Mouse (Mus musculus): Measurements from ENCODE around the gene Hist2h3c1.
"Not testable (repeated sequence)": the region's sequence is repeated elsewhere in the genome, so short reads cannot be mapped to it uniquely, and the experiment has no call there.

Hist2h3c1 gene

DNA sequence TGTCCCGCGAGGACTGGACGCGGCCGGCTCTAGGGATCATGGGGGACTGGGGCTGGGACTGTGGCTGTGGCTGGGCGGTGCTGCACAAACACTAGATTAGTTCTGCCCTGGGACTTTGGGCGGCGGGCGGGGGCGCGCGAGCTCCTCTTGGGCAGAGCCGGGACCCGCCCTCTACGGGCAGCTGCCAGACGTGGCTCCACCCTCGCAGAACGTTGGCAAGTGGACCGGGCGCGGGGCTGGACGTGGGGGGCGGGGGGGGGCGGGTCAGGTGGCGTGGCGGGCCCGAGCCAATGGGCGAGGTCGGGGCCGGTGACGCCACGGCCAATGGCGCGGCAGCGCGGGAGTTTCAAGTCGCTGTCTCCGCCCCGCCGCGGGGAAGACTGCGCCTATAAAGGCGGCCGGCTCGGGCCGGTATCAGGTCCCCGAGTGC, at the start of gene Hist2h3c1:
Hist2h3c1 (plus strand) TSS at position 259 of the 430 bp plus-strand sequence.
- in situ Hi-C loops (cut with MseI, MboI), result not testable (repeated sequence)

DNA sequence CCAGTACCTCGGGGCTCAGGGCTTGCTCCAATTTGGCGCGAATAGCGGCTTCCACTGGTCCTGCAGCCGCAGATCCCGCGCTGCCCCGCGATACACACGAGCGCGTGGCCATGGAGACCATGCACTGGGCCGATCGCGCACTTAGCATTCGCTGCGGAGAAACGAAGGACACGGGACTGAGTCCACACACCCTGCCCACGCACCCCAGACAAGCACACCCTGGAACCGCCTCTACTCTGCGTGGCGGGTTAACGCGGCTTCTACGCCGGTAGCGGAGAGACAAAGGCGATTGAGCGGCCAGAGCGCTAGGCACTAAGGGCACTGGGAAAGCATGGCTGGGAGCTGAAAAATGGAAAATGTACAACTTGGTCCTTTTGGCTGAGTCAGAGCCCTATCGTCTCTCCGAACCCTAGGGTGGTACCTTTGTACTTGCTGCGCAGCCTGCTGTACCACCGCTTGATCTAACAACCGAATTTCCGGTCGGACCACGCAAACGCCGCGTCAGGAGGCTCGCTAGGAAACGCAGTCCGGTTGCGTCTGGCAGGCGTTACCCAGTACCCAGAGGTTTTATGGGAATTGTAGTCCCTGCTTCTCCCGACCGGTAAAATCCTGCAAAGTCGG, 49.2 kb upstream of the Hist2h3c1 start:
- in situ Hi-C loops (cut with MseI, MboI), result no loop called here

GRCm38 (mm10) chr3:96198181-96198580, 48.3 kb upstream of the Hist2h3c1 start:
- in situ Hi-C loops (cut with MseI, MboI), result no loop called here

- in situ Hi-C loops (cut with MseI, MboI), result not testable (repeated sequence)
Measured at GRCm38 (mm10) chr3:96198601-96199251, 47.8 kb upstream of the Hist2h3c1 start.

DNA sequence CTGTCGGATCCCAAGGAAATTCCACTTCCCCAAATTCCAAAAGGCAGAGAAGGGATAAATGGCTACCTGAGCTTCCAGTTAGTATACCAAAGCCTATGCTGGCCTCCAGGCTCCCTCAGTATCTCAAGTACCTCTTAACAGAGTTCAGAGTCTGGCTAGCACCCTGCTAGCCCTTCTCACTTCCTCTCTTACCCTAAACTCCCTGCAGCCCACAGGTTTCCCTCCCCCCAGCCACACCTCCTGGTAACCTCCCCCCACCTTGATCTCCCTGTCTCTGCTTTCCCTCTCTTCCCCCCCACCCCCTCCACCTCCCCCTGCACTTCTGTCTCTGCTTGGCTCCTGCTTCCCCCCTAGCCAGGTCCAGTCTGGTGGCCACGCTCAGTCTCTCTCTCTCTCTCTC, 46.8 kb upstream of the Hist2h3c1 start:
- in situ Hi-C loops (cut with MseI, MboI), result no loop called here

- in situ Hi-C loops (cut with MseI, MboI), result no loop called here
Measured at GRCm38 (mm10) chr3:96207819-96208218, 38.7 kb upstream of the Hist2h3c1 start.

- in situ Hi-C loops (cut with MseI, MboI), result no loop called here
Measured at GRCm38 (mm10) chr3:96209242-96209641, 37.2 kb upstream of the Hist2h3c1 start.

- in situ Hi-C loops (cut with MseI, MboI), result no loop called here
Measured at GRCm38 (mm10) chr3:96219191-96219641, 27.3 kb upstream of the Hist2h3c1 start.

DNA sequence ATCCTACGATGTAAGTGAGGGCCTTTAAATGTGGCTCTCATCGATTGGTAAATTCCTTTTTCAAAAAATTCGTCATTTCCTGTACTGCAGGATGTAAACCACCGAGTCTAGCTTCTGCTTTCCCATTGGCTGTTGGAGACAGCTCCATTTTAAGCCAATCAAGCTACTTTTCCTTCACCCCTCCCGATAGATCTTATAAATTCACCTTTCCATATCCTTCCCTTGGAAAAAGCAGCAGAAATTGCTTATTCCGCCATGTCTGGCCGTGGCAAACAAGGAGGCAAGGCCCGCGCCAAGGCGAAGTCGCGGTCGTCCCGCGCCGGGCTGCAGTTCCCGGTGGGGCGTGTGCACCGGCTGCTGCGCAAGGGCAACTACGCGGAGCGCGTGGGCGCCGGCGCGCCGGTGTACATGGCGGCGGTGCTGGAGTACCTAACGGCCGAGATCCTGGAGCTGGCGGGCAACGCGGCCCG, 26.8 kb upstream of the Hist2h3c1 start, which contains the start of the genes Bola1 and Hist2h2ab:
Bola1 (minus strand) TSS at position 49 of the 470 bp plus-strand sequence.
Hist2h2ab (plus strand) TSS at position 205 of the 470 bp plus-strand sequence.
- in situ Hi-C loops (cut with MseI, MboI), result no loop called here

DNA sequence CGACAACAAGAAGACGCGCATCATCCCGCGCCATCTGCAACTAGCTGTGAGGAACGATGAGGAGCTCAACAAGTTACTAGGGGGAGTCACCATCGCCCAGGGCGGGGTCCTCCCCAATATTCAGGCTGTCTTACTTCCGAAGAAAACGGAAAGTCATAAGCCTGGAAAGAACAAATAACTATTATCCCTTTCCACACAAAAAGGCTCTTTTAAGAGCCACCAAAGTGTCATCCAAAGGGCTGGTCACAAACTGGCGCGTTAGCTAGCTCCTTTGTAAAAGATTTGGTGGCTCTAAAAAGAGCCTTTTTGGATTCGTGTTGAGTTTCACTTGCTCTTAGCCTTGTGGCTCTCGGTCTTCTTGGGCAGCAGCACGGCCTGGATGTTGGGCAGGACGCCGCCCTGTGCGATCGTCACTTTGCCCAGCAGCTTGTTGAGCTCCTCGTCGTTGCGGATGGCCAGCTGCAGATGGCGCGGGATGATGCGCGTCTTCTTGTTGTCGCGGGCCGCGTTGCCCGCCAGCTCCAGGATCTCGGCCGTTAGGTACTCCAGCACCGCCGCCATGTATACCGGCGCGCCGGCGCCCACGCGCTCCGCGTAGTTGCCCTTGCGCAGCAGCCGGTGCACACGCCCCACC, 26.2 kb upstream of the Hist2h3c1 start:
- in situ Hi-C loops (cut with MseI, MboI), result not testable (repeated sequence)

DNA sequence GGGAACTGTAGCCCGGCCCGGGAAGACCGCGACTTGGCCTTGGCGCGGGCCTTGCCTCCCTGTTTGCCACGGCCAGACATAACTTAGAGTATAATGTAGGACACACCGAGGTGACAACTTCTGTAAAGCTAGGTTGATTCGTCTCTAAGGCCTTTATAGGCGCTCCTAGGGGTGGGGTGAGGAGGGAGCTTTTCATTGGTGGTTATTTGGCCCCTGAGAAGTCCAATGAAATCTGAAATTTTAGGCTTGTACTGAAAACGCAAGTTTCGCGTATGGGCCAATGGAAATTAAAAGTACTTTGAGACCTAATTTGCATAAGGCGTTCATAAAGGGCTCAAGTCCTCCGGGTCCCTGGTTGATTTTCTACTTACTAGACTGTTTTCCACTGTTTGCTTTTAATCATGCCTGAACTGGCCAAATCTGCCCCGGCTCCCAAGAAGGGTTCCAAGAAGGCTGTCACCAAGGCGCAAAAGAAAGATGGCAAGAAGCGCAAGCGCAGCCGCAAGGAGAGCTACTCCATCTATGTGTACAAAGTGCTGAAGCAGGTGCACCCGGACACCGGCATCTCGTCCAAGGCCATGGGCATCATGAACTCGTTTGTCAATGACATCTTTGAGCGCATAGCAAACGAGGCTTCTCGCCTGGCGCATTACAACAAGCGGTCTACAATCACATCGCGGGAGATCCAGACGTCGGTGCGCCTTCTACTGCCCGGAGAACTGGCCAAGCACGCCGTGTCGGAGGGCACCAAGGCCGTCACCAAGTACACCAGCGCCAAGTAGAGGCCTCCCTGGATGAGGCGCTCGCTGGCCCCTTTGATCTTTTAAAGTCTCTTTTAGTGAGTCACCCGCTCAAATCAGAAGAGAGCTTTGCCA, 25.5 kb upstream of the Hist2h3c1 start, which contains the start of the genes Hist2h2ac and Hist2h2be:
Hist2h2ac (minus strand) TSS at position 116 of the 875 bp plus-strand sequence.
Hist2h2be (plus strand) TSS at position 355 of the 875 bp plus-strand sequence.
- in situ Hi-C loops (cut with MseI, MboI), result no loop called here

DNA sequence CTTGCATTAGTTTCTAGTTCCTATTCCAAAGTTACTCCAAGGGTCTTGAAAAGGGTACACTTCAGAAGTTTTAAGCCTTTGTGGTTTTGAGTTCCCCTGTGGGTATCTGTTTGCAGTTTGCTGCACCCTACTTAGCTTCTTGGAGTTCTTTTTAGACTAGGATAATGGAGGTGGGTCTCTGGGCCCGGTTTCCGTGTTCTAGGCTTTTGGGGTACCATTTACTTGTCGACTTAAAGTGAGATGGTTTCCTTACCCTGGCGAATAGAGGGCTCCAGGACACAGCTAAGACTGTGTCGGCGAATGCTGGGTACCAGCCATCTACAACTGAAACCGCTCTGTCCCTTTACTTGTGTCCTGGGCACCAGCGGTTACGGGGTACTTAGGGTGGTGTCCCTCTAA, 24.8 kb upstream of the Hist2h3c1 start:
- in situ Hi-C loops (cut with MseI, MboI), result no loop called here

DNA sequence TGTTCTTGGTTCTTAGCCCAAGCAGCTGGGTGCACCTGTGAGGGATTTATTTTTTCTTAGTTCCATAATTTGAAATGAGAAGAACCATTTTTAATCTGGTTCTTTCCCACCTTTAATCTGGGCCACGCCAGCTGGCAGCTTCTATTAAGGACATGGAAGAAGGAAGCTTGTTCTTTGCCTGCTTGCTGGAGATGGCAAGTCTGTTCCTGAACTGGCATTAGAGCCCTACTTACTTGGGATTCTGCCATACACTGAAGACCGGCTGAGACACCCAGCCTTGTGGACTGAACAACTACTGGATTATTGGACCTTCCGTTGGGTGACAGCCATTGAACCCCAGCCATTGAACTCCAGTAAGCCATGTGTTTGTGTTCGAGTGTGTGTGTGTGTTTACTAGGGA, 23.7 kb upstream of the Hist2h3c1 start:
- in situ Hi-C loops (cut with MseI, MboI), result no loop called here

DNA sequence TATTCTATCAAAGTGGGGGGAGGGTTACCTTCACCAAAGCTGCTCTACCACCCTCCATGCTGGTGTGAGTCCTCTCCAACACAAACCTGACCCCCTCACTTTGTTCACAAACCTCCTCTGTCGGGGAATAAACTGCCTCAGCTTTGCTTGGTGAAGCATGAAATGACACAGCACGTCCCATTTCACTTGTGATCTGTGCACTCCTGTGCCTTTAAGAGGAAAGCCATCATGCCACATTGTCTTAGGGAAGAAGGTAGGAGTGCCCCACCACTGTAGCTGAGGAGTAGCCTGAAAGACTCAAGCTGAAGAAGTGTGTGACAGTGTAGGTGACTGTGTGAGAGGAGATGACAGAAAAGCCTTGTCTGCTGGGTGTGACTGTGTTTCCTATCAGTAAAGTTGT, 21.1 kb upstream of the Hist2h3c1 start:
- in situ Hi-C loops (cut with MseI, MboI), result no loop called here

- in situ Hi-C loops (cut with MseI, MboI), result no loop called here
Measured at GRCm38 (mm10) chr3:96226695-96227648, 19.5 kb upstream of the Hist2h3c1 start.

DNA sequence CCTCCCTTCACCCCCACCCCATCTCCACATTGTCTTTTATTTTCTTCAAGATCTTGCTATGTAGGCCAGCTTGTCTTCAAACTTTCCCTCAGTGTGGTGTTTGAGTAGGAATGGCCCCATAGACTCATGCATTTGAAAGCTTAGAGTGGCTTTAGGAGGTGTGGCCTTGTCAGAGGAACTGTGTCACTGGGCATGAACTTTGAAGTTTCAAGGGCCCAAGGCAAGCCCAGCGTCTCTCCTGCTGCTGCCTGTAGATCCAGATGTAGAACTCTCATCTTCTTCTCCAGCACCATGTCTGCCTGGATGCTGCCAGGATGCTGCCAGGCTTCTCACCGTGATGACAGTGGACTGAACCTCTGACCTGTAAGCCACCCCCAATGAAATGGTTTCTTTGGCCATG, 17.7 kb upstream of the Hist2h3c1 start:
- in situ Hi-C loops (cut with MseI, MboI), result no loop called here

- in situ Hi-C loops (cut with MseI, MboI), result no loop called here
Measured at GRCm38 (mm10) chr3:96230404-96230803, 16.1 kb upstream of the Hist2h3c1 start.

DNA sequence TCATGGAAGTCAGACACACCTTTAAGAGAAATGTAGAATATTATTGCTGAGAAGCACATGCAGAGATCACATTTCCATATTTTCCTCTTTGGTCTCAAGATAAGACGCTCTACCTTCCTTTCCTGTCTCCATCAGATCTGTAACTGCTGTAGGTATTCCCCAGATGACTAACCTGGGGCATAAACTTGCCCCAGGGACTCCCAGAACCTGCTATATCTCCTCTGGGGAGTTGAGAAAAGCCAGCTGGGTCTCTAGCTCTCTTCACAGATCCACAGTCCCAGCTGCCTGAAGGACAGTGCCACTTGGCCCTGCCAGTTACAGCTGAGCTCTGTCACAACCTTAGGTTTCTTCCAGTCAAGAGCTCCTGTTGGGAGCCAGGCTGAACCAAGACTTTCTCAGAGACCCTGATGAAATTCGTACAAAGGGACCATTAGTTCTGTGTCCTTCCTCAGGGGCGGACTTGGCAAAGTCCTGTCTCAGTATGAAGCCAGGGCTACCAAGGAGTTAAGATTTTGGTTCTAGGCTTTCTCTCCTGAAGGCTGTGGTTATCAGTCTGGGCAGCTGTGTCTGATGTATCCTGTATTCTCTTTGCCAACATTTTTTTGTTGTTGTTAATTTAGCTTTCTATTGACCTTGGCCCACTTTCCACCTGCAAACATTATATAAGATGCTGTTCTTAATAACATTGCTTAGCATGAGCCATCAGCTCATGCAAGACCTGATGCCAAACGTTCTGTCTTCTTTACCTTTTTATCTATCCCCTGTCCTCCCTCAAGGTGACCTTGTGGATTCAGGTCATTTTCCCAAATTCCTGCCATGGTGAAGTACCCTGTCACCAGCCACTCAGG, 15.4 kb upstream of the Hist2h3c1 start:
- in situ Hi-C loops (cut with MseI, MboI), result no loop called here

- in situ Hi-C loops (cut with MseI, MboI), result no loop called here
Measured at GRCm38 (mm10) chr3:96231758-96232120, 14.7 kb upstream of the Hist2h3c1 start.

Data from mouse trophoblast stem cell (cell line).